Mouse (Mus musculus): ENCODE results near the gene Sept1.
"Not testable (repeated sequence)": the region's sequence is repeated elsewhere in the genome, so short reads cannot be mapped to it uniquely, and the experiment has no call there.

Sept1 gene

DNA sequence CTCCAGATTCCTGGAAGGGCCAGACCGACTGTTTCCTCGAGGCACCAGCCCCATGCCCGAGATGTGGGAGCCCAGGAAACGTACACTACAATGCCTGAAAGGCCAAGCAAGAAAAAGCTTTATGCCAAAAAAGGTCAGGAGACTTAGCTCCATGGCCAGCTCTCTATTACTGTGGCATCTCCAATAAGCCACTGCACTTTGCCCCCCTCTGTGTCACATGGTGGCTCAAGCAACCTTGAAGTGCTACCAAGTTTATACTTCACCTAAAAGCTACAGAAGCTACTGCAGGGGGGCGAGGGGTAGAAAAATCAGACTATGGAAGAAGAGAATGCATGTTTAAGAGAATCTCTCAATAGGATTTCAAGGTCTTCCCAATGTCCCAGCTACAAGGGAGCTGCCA lies 39.9 kb downstream of the Sept1 start:
- peak in 1 of 2 experiments; percentile 49 for DNase-seq

- DNase-seq = no peak
Observed at GRCm38 (mm10) chr7:127190672-127191071, 42.3 kb downstream of the Sept1 start.

DNA sequence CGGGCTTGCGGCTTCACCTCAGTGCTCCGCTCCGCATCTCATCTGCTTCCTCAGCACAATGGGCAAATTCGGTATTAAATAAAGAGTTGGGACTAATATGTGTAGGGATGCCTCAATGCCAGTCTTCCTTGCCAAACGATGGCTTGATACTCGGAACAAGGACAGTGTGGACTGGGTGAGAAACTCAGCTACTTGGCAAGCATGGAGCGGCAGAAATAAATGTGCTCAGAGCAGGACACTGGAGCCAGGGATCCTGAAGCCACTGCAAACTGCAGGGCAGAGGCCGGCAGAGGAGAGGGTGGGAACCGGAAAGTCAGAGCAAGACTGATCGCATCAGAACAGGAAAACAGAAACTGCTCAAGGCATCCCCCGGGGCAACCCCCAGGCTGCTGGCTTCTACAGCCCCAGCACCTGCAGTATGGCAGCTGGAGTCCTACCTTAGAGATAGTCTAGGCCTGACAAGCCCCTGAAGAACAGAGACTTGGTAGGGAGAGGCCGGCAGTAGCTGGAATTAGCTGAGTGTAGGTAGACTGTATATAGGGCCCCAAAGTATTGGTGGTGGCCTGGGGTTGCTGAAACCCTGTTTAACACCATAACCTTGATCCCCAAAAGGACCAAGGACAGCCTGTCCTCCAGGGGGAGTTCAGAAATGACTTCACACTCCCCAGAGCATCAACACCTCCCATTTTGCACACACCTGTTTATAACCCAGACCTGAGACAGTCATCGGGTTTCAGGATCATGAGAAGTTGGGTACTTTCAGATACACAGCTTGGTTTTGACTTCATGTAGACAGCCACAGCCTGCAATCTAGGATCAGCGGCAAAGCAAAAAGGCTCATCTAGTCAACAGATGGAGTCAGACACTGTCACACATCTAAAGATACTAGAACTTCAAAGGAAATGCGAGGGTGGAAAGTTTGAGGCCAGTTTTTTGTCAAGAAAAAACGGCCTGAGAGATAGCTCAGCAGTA lies 44.3 kb downstream of the Sept1 start:
- DNase-seq = no peak

- no peak for DNase-seq
Observed at GRCm38 (mm10) chr7:127187351-127187750, 45.6 kb downstream of the Sept1 start.

GRCm38 (mm10) chr7:127185601-127186000 lies 47.3 kb downstream of the Sept1 start:
- peak in 1 of 2 experiments; percentile 40 for DNase-seq

DNA sequence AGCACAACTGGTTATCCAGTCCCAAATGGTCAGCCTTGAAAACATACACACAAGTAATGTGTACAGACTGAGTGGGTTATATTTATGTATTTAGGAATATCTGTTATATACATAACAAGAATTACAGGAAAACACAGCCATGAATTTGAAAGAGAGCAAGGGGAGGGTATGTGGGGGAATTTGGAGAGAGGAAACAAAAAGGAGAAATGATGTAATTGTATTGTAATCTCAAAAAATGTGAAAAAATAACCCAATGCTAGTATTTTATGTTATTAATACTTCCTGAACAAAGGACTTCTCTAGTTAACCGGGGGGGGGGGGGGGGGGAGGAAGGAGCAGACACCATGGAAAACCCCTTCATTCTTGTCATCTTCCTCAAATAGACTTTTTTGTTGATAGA lies 48.2 kb downstream of the Sept1 start:
- DNase-seq = no peak

DNA sequence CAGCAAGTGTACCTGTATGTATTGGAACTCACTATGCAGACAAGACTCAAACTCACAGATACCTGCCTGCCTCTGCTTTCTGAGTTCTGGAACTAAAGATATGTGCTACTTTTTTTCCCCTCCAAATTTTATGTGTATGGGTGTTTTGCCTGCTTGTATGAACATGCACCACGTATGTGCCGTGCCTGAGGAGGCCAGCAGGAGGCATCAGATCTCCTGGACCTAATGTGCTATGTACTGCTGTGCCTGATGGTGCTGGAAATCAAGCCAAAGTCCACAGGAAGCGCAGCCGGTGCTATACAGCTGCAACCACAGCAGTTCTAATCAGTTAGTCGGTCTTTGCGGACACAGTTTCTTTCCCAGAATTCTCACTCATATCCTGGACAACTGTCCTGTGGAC lies 49.1 kb downstream of the Sept1 start:
- DNase-seq = peak; percentile 34 to 62

DNA sequence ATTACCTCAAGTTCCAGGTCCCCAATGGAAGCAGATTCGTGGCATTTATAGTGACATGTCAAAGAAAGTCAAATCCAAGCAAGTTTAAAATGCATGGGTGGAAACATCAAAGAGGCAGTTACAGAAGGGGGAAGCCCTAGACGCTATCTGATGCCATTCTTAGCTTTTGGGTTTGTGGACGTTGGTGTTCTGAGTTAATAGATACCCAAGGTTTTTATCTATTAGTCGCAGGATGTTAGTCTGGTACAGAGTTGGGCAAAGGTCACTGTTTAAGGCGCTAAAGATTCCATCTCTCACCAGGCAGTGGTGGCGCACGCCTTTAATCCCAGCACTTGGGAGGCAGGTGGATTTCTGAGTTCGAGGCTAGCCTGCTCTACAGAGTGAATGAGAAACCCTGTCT lies 49.6 kb downstream of the Sept1 start:
- no peak for DNase-seq

DNA sequence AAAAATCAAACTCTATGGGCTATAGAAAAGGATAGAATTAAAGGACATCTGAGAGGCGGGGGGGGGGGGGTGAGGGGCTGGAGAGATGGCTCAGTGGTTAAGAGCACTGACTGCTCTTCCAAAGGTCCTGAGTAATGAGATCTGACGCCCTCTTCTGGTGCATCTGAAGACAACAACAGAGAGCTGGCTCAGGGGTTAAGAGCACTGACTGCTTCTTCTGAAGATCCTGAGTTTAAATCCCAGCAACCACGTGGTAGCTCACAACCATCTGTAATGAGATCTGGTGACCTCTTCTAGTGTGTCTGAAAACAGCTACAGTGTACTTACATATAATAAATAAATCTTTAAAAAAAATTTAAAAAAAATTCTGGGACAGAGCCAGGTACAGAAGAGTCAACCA lies 51.2 kb downstream of the Sept1 start:
- not testable (repeated sequence) for DNase-seq

GRCm38 (mm10) chr7:127180783-127181182 lies 52.1 kb downstream of the Sept1 start:
- no peak for DNase-seq

DNA sequence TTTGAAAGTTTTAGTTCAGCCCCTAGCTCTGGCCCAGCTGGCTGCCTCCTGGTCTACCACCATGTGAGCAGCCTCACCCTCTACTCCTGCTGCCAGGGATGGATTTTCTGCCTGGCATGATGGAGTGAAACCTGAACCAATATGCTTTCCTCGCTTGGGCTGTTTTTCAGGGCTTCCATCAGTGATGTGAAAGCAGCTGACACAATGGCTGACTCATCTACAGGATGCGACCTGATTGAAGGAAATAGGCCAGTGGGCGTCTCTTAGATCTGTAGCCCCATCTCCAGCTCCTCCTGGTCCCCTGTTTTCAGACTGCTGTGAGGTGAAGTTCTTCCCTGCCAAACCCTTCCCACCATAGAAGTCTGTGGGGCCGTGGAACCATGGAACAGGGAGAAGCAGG lies 56.0 kb downstream of the Sept1 start:
- no peak for DNase-seq

DNA sequence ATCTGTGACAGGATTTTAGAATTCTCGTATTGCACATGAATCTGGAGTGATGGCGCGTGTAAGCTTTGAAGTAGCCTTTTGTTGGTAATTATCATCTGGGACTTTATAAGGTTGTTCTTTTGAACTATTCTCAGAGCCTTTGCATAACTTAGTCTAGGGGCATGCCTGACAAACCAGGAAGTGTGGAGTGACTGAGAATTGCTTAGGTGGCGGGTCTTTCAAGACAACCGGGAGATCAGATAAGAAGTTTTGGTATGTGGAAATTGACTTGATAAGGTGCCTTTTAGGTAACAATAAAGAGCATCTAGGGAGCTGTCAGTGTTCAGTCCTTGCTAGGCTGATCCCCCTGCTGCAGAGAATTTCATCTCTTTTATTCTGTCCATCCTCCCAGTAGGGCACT lies 66.4 kb downstream of the Sept1 start:
- DNase-seq = no peak

- DNase-seq = no peak
Observed at GRCm38 (mm10) chr7:127165607-127166493, 67.1 kb downstream of the Sept1 start.

Data from kidney, postnatal 4 days (tissue).